Mouse (Mus musculus) right cerebral cortex, adult 2 months (tissue): ENCODE data around the gene Gm49361.
A peak's percentile ranks its signal among the peaks of the same experiment; 100 is the strongest.

Experiments
- DNase-seq, 2 experiments: peaks; one replicate each; pipeline ENCODE4 v3.0.0; 2021 to 2022; ENCODE audit warnings: low spot score in 2 of 2

Gene Gm49361

GRCm38 (mm10) chr14:57730527-57730926 lies 15.4 kb downstream of the Gm49361 start:
- DNase-seq: no peak

GRCm38 (mm10) chr14:57729975-57730499 lies 15.9 kb downstream of the Gm49361 start:
- no peak for DNase-seq

GRCm38 (mm10) chr14:57729364-57729763 lies 16.5 kb downstream of the Gm49361 start:
- no peak for DNase-seq

DNA sequence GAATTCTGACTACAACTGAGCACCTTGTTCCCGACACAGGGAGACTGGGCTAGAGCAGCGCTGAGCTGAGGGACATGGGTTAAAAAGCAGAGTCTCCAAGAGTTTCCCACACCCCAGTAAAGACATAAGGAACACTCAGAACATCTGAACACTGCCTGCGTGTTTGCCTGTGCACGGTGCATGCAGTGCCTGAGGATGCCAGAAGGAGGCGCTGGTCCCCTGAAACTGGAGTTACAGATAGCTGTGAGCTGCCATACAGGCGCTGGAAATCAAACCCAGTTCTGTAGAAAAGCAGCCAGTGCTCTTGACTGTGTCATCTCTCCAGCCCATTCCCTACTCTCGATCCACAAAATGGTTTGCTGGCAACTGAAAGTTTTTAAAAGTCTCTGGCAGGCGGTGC lies 19.7 kb downstream of the Gm49361 start:
- DNase-seq: no peak

DNA sequence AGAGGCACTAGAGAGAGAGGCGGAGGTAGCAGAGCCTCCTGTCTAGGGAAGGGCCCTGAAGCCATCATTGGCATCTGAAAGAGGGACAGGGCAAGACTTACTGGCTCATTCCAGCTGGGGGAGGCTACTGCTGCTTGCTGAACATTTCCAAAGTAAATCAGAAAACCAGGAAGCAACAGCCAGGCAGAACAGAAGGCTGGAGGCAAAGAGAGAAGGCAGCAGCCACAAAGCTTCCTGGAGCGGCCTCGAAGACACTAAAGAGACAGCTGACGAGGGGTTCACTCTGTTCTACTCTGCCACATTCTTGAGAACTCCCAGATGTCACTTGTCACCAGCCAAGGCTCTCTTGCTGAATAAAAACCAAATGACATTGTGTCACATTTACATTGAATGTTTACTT lies 21.4 kb downstream of the Gm49361 start:
- DNase-seq: no peak

DNA sequence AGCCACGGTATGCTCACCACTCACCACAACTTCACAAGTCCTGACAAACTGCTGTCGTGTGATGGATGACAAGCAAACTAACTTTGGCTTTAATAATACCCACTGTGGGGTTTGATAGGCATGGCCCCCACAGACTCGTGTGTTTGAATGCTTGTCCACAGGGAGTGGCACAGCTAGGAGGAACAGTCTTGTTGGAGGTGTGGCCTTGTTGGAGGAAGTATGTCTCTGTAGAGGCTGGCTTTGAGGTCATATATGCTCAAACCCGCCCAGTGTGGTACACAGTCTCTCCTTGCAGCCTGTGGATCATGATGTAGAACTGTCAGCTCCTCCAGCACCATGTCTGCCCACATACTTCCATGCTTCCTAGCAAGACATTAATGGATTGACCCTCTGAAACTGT lies 27.7 kb downstream of the Gm49361 start:
- no peak for DNase-seq

DNA sequence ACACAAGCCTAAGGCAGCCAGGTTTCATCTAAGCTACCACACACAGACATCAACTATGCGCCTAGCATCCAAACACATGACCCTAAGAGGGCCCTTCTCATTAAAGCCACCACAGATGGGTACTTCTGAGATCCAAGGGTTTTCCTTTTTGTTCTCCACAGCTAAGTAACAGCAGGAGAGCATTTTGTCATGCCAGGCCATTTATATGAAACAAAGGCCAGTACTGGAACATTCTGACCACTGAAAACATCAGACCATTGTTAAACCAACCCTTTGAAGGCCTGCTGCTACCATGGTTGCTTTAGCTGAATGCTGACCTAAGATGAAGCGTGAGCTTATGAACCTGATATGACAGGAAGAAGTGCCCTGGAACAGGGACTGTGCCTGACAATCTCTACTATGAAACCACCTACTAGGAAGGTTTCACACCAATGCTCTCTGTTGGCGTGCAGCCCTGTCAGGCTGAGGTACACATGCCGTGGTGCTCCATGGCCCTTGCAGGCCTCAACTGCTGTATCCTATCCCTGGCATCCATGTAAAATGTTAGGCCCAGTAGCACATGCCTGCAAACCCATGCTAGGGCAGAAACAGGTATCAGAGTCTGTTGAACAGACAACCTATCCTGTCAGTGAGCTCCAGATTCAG lies 29.2 kb downstream of the Gm49361 start:
- DNase-seq: no peak

- DNase-seq: no peak
Measured at GRCm38 (mm10) chr14:57712884-57713283, 33.0 kb downstream of the Gm49361 start.

GRCm38 (mm10) chr14:57711059-57711458 lies 34.8 kb downstream of the Gm49361 start:
- DNase-seq: no peak

DNA sequence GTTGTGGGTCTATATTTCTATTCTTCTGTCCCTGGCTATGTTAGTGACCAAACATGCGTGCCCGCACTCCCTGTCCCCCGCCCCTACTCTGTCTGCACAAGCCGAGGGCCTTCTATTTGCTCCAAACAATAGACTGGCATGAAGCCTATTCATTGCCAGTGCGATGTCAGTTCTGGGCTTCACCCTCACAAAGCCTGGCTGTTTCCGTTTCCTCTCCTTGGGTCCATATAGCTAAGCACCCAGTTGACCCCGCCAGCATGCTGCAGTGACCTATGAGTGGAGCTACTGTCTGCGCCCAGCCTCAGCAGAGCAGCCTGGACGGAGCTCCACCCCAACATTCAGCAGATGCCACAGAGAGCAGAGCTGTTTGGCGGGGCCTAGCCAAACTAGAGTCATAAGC lies 36.7 kb downstream of the Gm49361 start:
- no peak for DNase-seq

- DNase-seq: no peak
Measured at GRCm38 (mm10) chr14:57708580-57708979, 37.3 kb downstream of the Gm49361 start.

GRCm38 (mm10) chr14:57707100-57707893 lies 38.6 kb downstream of the Gm49361 start:
- no peak for DNase-seq

DNA sequence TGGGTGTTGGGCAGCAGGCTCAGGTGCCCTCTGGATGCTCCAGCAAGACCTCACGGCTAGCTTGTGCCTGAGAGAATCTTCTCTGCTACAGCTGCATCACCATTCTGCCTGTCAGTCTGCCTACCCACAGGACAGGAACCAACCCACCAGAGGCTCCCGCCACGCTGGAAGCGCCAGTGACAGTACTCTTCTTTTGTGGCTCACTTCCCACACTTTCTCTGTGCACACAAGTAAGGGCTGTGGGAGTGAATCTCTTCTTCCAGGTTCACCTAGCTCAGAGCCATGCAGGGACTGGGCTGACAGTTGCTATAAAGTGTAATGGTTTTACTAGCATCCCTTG lies 39.2 kb downstream of the Gm49361 start:
- peak; percentile 47 to 51 for DNase-seq

GRCm38 (mm10) chr14:57705759-57706158 lies 40.1 kb downstream of the Gm49361 start:
- DNase-seq: no peak

DNA sequence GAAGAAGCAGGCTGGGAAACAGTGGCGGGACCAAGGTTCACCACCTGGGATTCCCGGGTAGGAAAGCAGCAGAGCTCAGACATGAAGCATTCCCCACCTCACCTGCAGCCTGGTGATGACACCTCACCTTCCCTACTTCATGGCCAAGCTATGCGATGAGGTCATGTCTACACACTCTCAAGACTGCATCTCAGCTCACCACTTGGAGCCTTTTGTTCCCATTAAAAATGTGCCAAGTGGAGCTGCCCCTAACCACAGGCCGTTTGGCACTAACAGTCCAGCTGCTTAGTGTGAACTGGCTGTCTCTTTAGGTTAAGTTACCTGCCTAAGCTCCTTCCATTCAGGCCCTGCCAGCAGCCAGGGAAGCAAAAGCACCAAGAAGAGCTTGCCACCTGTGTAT lies 40.8 kb downstream of the Gm49361 start:
- no peak for DNase-seq

- DNase-seq: no peak
Measured at GRCm38 (mm10) chr14:57701915-57702477, 43.9 kb downstream of the Gm49361 start.

DNA sequence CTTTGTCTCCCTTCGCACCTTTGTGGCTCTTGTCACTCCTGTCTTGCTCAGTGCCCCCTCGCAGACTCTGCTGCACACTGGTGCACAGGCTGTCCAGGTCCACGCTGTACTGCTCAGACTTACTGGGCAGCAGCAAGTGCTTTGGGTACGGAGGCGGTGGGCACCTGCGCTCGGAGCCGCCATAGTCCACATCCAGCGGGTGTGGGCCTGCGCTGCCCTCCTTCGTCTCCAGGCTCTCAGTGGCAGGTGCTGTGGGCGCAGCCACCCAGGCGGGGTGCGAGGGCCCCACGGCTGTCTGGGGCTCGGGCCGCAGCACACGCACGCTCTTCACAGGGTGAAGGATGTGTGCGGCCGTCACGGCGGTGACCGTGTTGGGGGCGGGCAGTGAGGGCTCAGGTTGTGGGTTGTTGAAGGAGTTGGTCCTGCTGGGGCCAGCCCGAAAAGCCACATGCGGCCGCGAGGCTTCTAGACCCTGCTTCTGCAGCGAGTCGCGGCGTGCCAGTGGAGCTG lies 46.4 kb downstream of the Gm49361 start:
- DNase-seq: no peak

DNA sequence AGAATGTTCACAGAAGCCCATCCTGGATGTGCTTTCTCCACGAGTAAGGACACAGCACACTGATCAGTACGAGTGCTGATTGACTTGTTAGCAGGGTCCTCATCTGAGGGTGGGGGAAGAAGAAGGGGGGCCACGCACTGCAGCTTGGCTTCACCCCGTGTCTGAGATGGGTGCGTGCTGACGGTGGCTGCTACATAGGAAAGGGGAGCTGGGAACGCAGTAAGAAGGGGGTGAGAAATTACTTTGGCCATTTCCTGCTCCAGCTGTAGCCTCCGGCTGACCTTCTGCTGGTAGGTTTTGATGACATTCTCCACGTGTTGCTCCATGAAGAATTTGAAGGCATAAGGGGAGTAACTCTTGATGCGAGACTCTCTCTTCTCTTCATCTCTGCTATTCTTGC lies 46.9 kb downstream of the Gm49361 start:
- DNase-seq: no peak

DNA sequence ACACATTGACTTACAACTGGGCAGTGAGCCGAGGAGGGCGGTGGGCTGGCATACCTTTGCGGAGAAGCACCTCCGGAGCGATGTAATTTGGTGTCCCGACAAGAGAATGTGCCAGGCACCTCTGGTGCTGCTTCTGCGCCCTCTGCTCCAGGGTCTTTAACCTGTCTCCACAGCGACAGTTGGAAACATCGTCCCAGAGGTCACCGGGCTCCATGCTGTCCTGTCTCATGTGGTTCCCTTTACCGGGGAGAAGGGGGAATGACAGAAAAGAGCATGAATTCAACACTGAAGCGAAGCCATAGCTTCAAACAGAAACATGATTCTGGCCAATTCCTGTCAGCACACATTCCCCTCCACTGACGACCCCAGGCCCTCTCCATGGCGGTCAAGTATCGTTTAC lies 49.8 kb downstream of the Gm49361 start:
- DNase-seq: no peak

DNA sequence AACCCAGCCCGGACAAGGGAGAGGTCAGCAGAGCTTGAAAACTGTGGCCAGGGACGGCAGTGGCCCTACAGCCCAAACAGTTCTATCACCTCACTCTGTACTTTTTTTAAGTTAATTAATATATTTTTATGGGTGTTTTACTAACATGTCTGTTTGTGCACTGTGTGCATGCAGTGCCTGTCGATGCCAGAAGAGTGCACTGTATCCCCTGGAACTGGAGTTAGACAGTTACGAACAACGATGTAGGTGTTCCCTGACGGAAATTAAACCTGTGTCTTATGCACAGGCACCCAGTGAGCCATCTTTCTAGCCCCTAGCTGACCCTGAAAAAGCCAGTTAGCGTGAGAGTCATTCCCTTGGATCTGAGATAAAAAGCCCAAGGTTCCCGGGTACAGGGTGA lies 50.4 kb downstream of the Gm49361 start:
- no peak for DNase-seq

DNA sequence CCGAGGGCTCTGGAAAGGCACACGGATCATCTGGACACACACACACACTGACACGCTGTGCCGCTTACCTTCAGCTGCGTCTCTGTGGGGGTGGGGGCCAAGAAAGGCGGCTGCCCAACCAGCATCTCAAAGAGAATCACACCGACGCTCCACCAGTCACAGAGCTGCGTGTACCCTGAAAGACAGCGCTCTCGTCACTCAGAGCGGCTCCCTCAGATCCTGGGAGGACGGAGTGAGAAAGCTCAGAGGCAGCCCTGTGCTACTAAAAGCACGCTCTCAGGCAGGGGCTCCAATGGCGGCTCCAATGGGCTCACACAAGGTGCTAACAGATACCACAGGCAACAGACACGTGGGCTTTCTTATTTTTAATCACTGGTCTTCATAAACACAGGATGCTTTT lies 51.7 kb downstream of the Gm49361 start:
- no peak for DNase-seq

GRCm38 (mm10) chr14:57692517-57693130 lies 53.3 kb downstream of the Gm49361 start:
- DNase-seq: no peak
